Comparison of ENCODE assay signal across 8 mouse cellular contexts in genomic region chr9:42471214-42471613, GRCm38 (mm10). TPM values are rescaled to one million over a fixed set of nuclear protein-coding genes. Genes with fewer than 3 reads are reported as not detected.
DNase-seq lines count a peak whose midpoint lies in the region; ATAC-seq lines count a peak whose summit lies in the region.

No protein-coding gene starts in this region.

- H3K4me2 ChIP-seq in heart, embryonic 16.5 days (ENCODE audit: low read depth, low read length): peak overlapping the region; percentile 69

- H3K9me3 ChIP-seq in heart, embryonic 16.5 days (replicated peaks; ENCODE audit: control insufficient read depth, low read length): no peaks in the 10 kb centered on the region

- peak overlapping the region; percentile 75 for H3K4me3 ChIP-seq in heart, embryonic 16.5 days (ENCODE audit: low read length)

- peaks cover 12% of the 10 kb centered on the region for H3K4me1 ChIP-seq in heart, embryonic 16.5 days (ENCODE audit: control insufficient read depth, insufficient read depth, low read length)

- ATAC-seq in erythroblast, adult 5-6 weeks (replicated peaks; ENCODE audit: low FRiP score, poor library complexity, severe bottlenecking): peak; percentile 89
- ATAC-seq in heart, embryonic 16.5 days (replicated peaks; ENCODE audit: extremely low read depth, insufficient read depth, low FRiP score): 0 out of 2 replicates have a peak, but pooled peaks have one; percentile 38

- peaks cover 11% of the 10 kb centered on the region; the same call in 1 of the 2 replicates for H3K27me3 ChIP-seq in heart, embryonic 16.5 days (ENCODE audit: control insufficient read depth, insufficient read depth, low read length)
- no peaks in the 10 kb centered on the region; the same call in 1 of the 2 replicates for H3K27me3 ChIP-seq in splenic B cell, adult 2 months (ENCODE audit: control insufficient read depth, insufficient read depth, low read length, poor library complexity, severe bottlenecking)

- no peaks in the 10 kb centered on the region for H3K36me3 ChIP-seq in heart, embryonic 16.5 days (ENCODE audit: control insufficient read depth, insufficient read depth)
- no peaks in the 10 kb centered on the region for H3K36me3 ChIP-seq in splenic B cell, adult 2 months (ENCODE audit: control insufficient read depth, insufficient read depth, low read length, poor library complexity, severe bottlenecking)

- WGBS in heart, embryonic 16.5 days: 49% methylated on average over 4 of the region's 4 CpGs

- peak; percentile 16 for DNase-seq in embryo, embryonic 10 days (ENCODE audit: low spot score)
- no peak for DNase-seq in embryo, embryonic 11 days
- DNase-seq in R1 (ENCODE audit: low read depth, low spot score): peak; percentile 72
- DNase-seq in kidney, postnatal 10 days: peak; percentile 58
- DNase-seq in lung, postnatal 4 days: peak; percentile 48 to 62
- DNase-seq in splenic B cell, adult 2 months (ENCODE audit: low read depth, low spot score): peak; percentile 42

- H3K9ac ChIP-seq in heart, embryonic 16.5 days (ENCODE audit: low read length): peak overlapping the region; percentile 75

- H3K27ac ChIP-seq in heart, embryonic 16.5 days (ENCODE audit: low read length): no peak overlapping the region

RNA-seq across cellular contexts. Expression of gene Tbcel, which starts 36.4 kb away (rescaled TPM):
- total RNA-seq in erythroblast, adult 5-6 weeks (2015; ENCODE audit: low replicate concordance): 374 and 375 TPM in 2 replicates
- 568 and 596 TPM in 2 replicates for total RNA-seq in erythroblast, adult 5-6 weeks (2017; ENCODE audit: low replicate concordance)
- 2.5 and 2.9 TPM in 2 replicates for polyA plus RNA-seq in heart, embryonic 16.5 days (2015; fragmentation: Nextera tagmentation; extraction: Ambion mirVana)
